In genomic region chr9:21961366-21961980, GRCm38 (mm10) we compare ENCODE assay signal across 8 mouse cellular contexts. TPM values are rescaled to one million over a fixed set of nuclear protein-coding genes. Genes with fewer than 3 reads are reported as not detected.
A peak's percentile ranks its signal among the peaks of the same experiment; 100 is the strongest.
DNase-seq lines count a peak whose midpoint lies in the region; ATAC-seq and TF ChIP-seq lines count a peak whose summit lies in the region.

No protein-coding gene starts in this region.

- peaks cover 27% of the 10 kb centered on the region for H3K4me1 ChIP-seq in heart, postnatal 0 days (ENCODE audit: control insufficient read depth, insufficient read depth)
- H3K4me1 ChIP-seq in bone marrow macrophage, adult 2 months (ENCODE audit: control insufficient read depth, insufficient read depth, low read length): peaks cover 3% of the 10 kb centered on the region; the same call in 1 of the 2 replicates
- peaks cover 18% of the 10 kb centered on the region for H3K4me1 ChIP-seq in hindbrain, embryonic 14.5 days (replicated peaks; ENCODE audit: control insufficient read depth, insufficient read depth, low read length)
- peaks cover 33% of the 10 kb centered on the region for H3K4me1 ChIP-seq in lung, embryonic 16.5 days (replicated peaks; ENCODE audit: control insufficient read depth, insufficient read depth, low read length)

- TF ChIP-seq POLR2A in bone marrow macrophage, adult 2 months (IDR thresholded peaks at IDR 0.05; ENCODE audit: borderline replicate concordance, low read depth, low read length): no peak

- H3K4me2 ChIP-seq in heart, postnatal 0 days (ENCODE audit: low read depth, low read length): peak overlapping the region; percentile 89
- peak overlapping the region; percentile 70 for H3K4me2 ChIP-seq in hindbrain, embryonic 14.5 days (replicated peaks)
- peak overlapping the region; percentile 93 for H3K4me2 ChIP-seq in lung, embryonic 16.5 days (ENCODE audit: low read depth, low read length)

- H3K27ac ChIP-seq in heart, postnatal 0 days (ENCODE audit: low read depth): no peak overlapping the region
- H3K27ac ChIP-seq in bone marrow macrophage, adult 2 months (ENCODE audit: insufficient read depth, low read depth, low read length): no peak overlapping the region
- H3K27ac ChIP-seq in hindbrain, embryonic 14.5 days: no peak overlapping the region
- H3K27ac ChIP-seq in lung, embryonic 16.5 days (ENCODE audit: low read length): no peak overlapping the region

- H3K9me3 ChIP-seq in heart, postnatal 0 days (replicated peaks; ENCODE audit: control insufficient read depth, low read length): no peaks in the 10 kb centered on the region
- no peaks in the 10 kb centered on the region for H3K9me3 ChIP-seq in hindbrain, embryonic 14.5 days (ENCODE audit: control insufficient read depth, low read length)
- no peaks in the 10 kb centered on the region for H3K9me3 ChIP-seq in lung, embryonic 16.5 days (ENCODE audit: control insufficient read depth, low read length)

- H3K27me3 ChIP-seq in heart, postnatal 0 days (ENCODE audit: control insufficient read depth, insufficient read depth, low read length): peaks cover 25% of the 10 kb centered on the region
- H3K27me3 ChIP-seq in hindbrain, embryonic 14.5 days (ENCODE audit: control insufficient read depth, insufficient read depth, low read length): peaks cover 47% of the 10 kb centered on the region
- peaks cover 14% of the 10 kb centered on the region for H3K27me3 ChIP-seq in lung, embryonic 16.5 days (ENCODE audit: control insufficient read depth, insufficient read depth, low read depth, low read length)

- no peak for TF ChIP-seq EP300 in heart, postnatal 0 days (IDR thresholded peaks at IDR 0.05; ENCODE audit: low read depth)

- WGBS in heart, postnatal 0 days: 3% methylated on average over 35 of the region's 35 CpGs
- 2% methylated on average over 35 of the region's 35 CpGs for WGBS in hindbrain, embryonic 14.5 days
- 1% methylated on average over 35 of the region's 35 CpGs for WGBS in lung, embryonic 16.5 days

- no peaks in the 10 kb centered on the region for H3K36me3 ChIP-seq in heart, postnatal 0 days (replicated peaks; ENCODE audit: control insufficient read depth, insufficient read depth, low read length)
- H3K36me3 ChIP-seq in hindbrain, embryonic 14.5 days (replicated peaks; ENCODE audit: control insufficient read depth, insufficient read depth): no peaks in the 10 kb centered on the region
- H3K36me3 ChIP-seq in lung, embryonic 16.5 days (ENCODE audit: control insufficient read depth, insufficient read depth, low read length): no peaks in the 10 kb centered on the region

- ATAC-seq in heart, postnatal 0 days (ENCODE audit: insufficient read depth, low read depth): no peak
- ATAC-seq in hindbrain, embryonic 14.5 days (ENCODE audit: low FRiP score): no peak
- peak; percentile 18; the same call in 1 of the 2 replicates for ATAC-seq in lung, embryonic 16.5 days (ENCODE audit: low read depth)

- peak overlapping the region; percentile 45 for H3K4me3 ChIP-seq in heart, postnatal 0 days (ENCODE audit: low read depth, low read length)
- peak overlapping the region; percentile 55 for H3K4me3 ChIP-seq in bone marrow macrophage, adult 2 months (ENCODE audit: insufficient read depth, low read length)
- peak overlapping the region; percentile 34 for H3K4me3 ChIP-seq in hindbrain, embryonic 14.5 days (replicated peaks; ENCODE audit: low read length)
- peak overlapping the region; percentile 55 for H3K4me3 ChIP-seq in lung, embryonic 16.5 days (ENCODE audit: low read length)

- TF ChIP-seq CTCF in heart, postnatal 0 days (IDR thresholded peaks at IDR 0.05; ENCODE audit: low read depth): no peak
- TF ChIP-seq CTCF in bone marrow macrophage, adult 2 months (IDR thresholded peaks at IDR 0.05; ENCODE audit: low read depth, low read length): no peak

- H3K9ac ChIP-seq in heart, postnatal 0 days (replicated peaks; ENCODE audit: low read depth, low read length): no peak overlapping the region
- peak overlapping the region; percentile 25; the same call in 1 of the 2 replicates for H3K9ac ChIP-seq in hindbrain, embryonic 14.5 days
- H3K9ac ChIP-seq in lung, embryonic 16.5 days (ENCODE audit: low read length): peak overlapping the region; percentile 67

- DNase-seq in heart, postnatal 0 days (ENCODE audit: low spot score): no peak
- no peak for DNase-seq in heart, adult 9 months (ENCODE audit: low spot score in 2 of 2)
- DNase-seq in hindbrain, embryonic 14.5 days (ENCODE audit: low spot score): no peak
- DNase-seq in urinary bladder, postnatal 4 days (ENCODE audit: low spot score in 2 of 2): no peak
- DNase-seq in gastrocnemius, adult 18-20 months (ENCODE audit: low spot score): no peak
- DNase-seq in cerebellum, postnatal 14 days: no peak

RNA-seq across cellular contexts. Expression of gene Epor, which starts 1.8 kb away (rescaled TPM):
- total RNA-seq in heart, postnatal 0 days (2014; rRNA removed; ENCODE audit: low replicate concordance): 0.27 and 2.8 TPM in 2 replicates
- polyA plus RNA-seq in heart, postnatal 0 days (2015; fragmentation: Nextera tagmentation; extraction: Ambion mirVana): 2.6 and 3.4 TPM in 2 replicates
- polyA plus RNA-seq in bone marrow macrophage, adult 2 months (2012; ENCODE audit: insufficient read depth, insufficient read length, missing spikeins): 1.1 and 1.4 TPM in 2 replicates
- 1.4 and 2.4 TPM in 2 replicates for polyA plus RNA-seq in hindbrain, embryonic 14.5 days (2014; fragmentation: Nextera tagmentation; extraction: Ambion mirVana)
- 7.5 and 10.3 TPM in 2 replicates for polyA plus RNA-seq in lung, embryonic 16.5 days (2015; fragmentation: Nextera tagmentation; extraction: Ambion mirVana)
- under 1 TPM in 1 of 2 experiments, not detected in 1; 0.21 TPM for total RNA-seq in gastrocnemius, adult 18-20 months (2021)

RNA-seq across cellular contexts. Expression of gene Swsap1, which starts 5.9 kb away (rescaled TPM):
- total RNA-seq in heart, postnatal 0 days (2014; rRNA removed; ENCODE audit: low replicate concordance): 14.3 and 19.5 TPM in 2 replicates
- 4.6 and 5.1 TPM in 2 replicates for polyA plus RNA-seq in heart, postnatal 0 days (2015; fragmentation: Nextera tagmentation; extraction: Ambion mirVana)
- 4.2 and 5.7 TPM in 2 replicates for polyA plus RNA-seq in bone marrow macrophage, adult 2 months (2012; ENCODE audit: insufficient read depth, insufficient read length, missing spikeins)
- polyA plus RNA-seq in hindbrain, embryonic 14.5 days (2014; fragmentation: Nextera tagmentation; extraction: Ambion mirVana): 18.2 and 19.9 TPM in 2 replicates
- polyA plus RNA-seq in lung, embryonic 16.5 days (2015; fragmentation: Nextera tagmentation; extraction: Ambion mirVana): 5.4 and 6.2 TPM in 2 replicates
- total RNA-seq in gastrocnemius, adult 18-20 months (2021): 1 to 10 TPM; 2.1 to 2.3 TPM

RNA-seq across cellular contexts. Expression of gene Plppr2, which starts 24.6 kb away (rescaled TPM):
- 2.6 and 6.4 TPM in 2 replicates for total RNA-seq in heart, postnatal 0 days (2014; rRNA removed; ENCODE audit: low replicate concordance)
- polyA plus RNA-seq in heart, postnatal 0 days (2015; fragmentation: Nextera tagmentation; extraction: Ambion mirVana): 0.86 and 1.4 TPM in 2 replicates
- polyA plus RNA-seq in bone marrow macrophage, adult 2 months (2012; ENCODE audit: insufficient read depth, insufficient read length, missing spikeins): 5.8 and 6.0 TPM in 2 replicates
- 90.6 and 102 TPM in 2 replicates for polyA plus RNA-seq in hindbrain, embryonic 14.5 days (2014; fragmentation: Nextera tagmentation; extraction: Ambion mirVana)
- polyA plus RNA-seq in lung, embryonic 16.5 days (2015; fragmentation: Nextera tagmentation; extraction: Ambion mirVana): 7.7 and 8.2 TPM in 2 replicates
- under 1 TPM; 0.50 to 0.81 TPM for total RNA-seq in gastrocnemius, adult 18-20 months (2021)

RNA-seq across cellular contexts. Expression of gene Rgl3, which starts 27.8 kb away (rescaled TPM):
- total RNA-seq in heart, postnatal 0 days (2014; rRNA removed; ENCODE audit: low replicate concordance): 0.39 and 11.4 TPM in 2 replicates
- polyA plus RNA-seq in heart, postnatal 0 days (2015; fragmentation: Nextera tagmentation; extraction: Ambion mirVana): 0.63 and 0.75 TPM in 2 replicates
- 5.2 and 9.5 TPM in 2 replicates for polyA plus RNA-seq in bone marrow macrophage, adult 2 months (2012; ENCODE audit: insufficient read depth, insufficient read length, missing spikeins)
- polyA plus RNA-seq in hindbrain, embryonic 14.5 days (2014; fragmentation: Nextera tagmentation; extraction: Ambion mirVana): 1.3 and 1.9 TPM in 2 replicates
- polyA plus RNA-seq in lung, embryonic 16.5 days (2015; fragmentation: Nextera tagmentation; extraction: Ambion mirVana): 8.8 and 9.1 TPM in 2 replicates
- under 1 TPM; 0.39 to 0.55 TPM for total RNA-seq in gastrocnemius, adult 18-20 months (2021)

RNA-seq across cellular contexts. Expression of gene Tmem205, which starts 34.1 kb away (rescaled TPM):
- 52.6 and 53.9 TPM in 2 replicates for total RNA-seq in heart, postnatal 0 days (2014; rRNA removed; ENCODE audit: low replicate concordance)
- polyA plus RNA-seq in heart, postnatal 0 days (2015; fragmentation: Nextera tagmentation; extraction: Ambion mirVana): 44.8 and 47.2 TPM in 2 replicates
- polyA plus RNA-seq in bone marrow macrophage, adult 2 months (2012; ENCODE audit: insufficient read depth, insufficient read length, missing spikeins): 57.2 and 63.0 TPM in 2 replicates
- polyA plus RNA-seq in hindbrain, embryonic 14.5 days (2014; fragmentation: Nextera tagmentation; extraction: Ambion mirVana): 45.2 and 58.9 TPM in 2 replicates
- polyA plus RNA-seq in lung, embryonic 16.5 days (2015; fragmentation: Nextera tagmentation; extraction: Ambion mirVana): 58.8 and 65.3 TPM in 2 replicates
- total RNA-seq in gastrocnemius, adult 18-20 months (2021): 10 to 100 TPM; 10.5 to 13.8 TPM
